ENCODE assay signal across 1 mouse cellular context in the genomic region with DNA sequence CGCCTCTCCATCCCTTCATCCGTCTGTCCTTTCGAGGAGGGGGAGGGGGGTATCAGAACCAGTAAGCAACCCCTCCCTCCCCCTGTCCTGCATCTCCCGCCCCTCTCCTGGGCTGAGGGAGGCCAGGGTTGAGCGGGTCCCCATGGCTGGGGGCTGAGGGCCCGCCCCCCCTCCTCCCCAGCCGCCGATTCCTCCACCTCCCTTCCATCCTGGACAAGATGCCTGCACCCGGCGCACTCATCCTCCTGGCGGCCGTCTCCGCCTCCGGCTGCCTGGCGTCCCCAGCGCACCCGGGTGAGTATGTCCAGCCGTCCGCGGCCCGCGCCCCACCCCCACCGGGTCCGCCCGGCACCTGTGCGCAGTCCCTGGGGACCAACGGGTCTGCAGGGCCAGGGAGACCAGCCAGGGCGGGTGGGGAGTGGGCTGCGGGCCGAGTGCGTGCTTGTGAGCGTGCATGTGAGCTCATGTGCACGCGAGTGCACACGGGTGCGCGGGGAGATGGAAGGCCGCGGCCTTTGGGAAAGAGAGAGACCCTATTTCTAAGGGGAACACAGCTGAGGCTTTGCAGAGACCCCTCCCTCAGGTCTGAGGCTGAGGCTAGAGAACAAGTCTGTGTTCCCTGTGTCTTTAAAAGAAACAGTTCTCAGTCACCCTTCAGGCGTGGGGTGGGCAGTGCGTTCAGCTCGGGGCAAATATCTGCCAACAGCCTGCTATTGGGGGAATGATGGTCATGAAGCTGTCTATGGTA.
TF ChIP-seq lines count a peak whose summit lies in the region.

No protein-coding gene starts in this region.

TF ChIP-seq in ES-E14, 5 proteins besides CTCF, POLR2A, EP300 and RAD21:
- TF ChIP-seq ZNF384 (IDR thresholded peaks at IDR 0.05; ENCODE audit: low read depth, low read length) (no peak), CHD2 (IDR thresholded peaks at IDR 0.05; ENCODE audit: low read depth, low read length) (no peak), HCFC1 (IDR thresholded peaks at IDR 0.05; ENCODE audit: borderline replicate concordance, insufficient read depth, low read length) (no peak), MAFK (IDR thresholded peaks at IDR 0.05; ENCODE audit: insufficient read depth, low read depth, low read length) (no peak), ZC3H11A (IDR thresholded peaks at IDR 0.05; ENCODE audit: borderline replicate concordance, low read depth, low read length) (no peak)
